Mouse (Mus musculus) thymus, postnatal 0 days (tissue): ENCODE measurements around the gene Cacna1c. TPM values are rescaled to one million over a fixed set of nuclear protein-coding genes. Genes with fewer than 3 reads are reported as not detected.
A peak's percentile ranks its signal among the peaks of the same experiment; 100 is the strongest.
"Not testable (repeated sequence)": the region's sequence is repeated elsewhere in the genome, so short reads cannot be mapped to it uniquely, and the experiment has no call there.

Experiments used
- DNase-seq: peaks from one replicate; pipeline ENCODE4 v3.0.0-alpha.2; 2015; ENCODE audit warnings: low spot score
- polyA plus RNA-seq: library from polyadenylated mRNA; unstranded; fragments of >200 nt; fragmentation: Nextera tagmentation; extraction: Ambion mirVana; gene quantifications from 2 replicates; pipeline ENCODE4 v1.2.1, GENCODE M21; 2015

Gene Cacna1c
- polyA plus RNA-seq, 1 experiment from 2014 or later: 0.96 TPM

- DNase-seq: no peak
Measured at GRCm38 (mm10) chr6:118621866-118622265, 574.4 kb downstream of the Cacna1c start.

GRCm38 (mm10) chr6:118621406-118621805 lies 574.8 kb downstream of the Cacna1c start:
- no peak for DNase-seq

GRCm38 (mm10) chr6:118608906-118609305 lies 587.3 kb downstream of the Cacna1c start:
- no peak for DNase-seq

GRCm38 (mm10) chr6:118605974-118606373 lies 590.2 kb downstream of the Cacna1c start:
- DNase-seq: peak; percentile 6

- no peak for DNase-seq
Measured at GRCm38 (mm10) chr6:118603825-118604224, 592.4 kb downstream of the Cacna1c start.

GRCm38 (mm10) chr6:118595681-118596055 lies 600.5 kb downstream of the Cacna1c start:
- no peak for DNase-seq

- no peak for DNase-seq
Measured at GRCm38 (mm10) chr6:118594833-118595680, 601.2 kb downstream of the Cacna1c start.

- DNase-seq: no peak
Measured at GRCm38 (mm10) chr6:118594070-118594469, 602.1 kb downstream of the Cacna1c start.

GRCm38 (mm10) chr6:118593377-118594061 lies 602.7 kb downstream of the Cacna1c start:
- no peak for DNase-seq

- no peak for DNase-seq
Measured at GRCm38 (mm10) chr6:118592662-118593376, 603.4 kb downstream of the Cacna1c start.

GRCm38 (mm10) chr6:118578741-118579140 lies 617.5 kb downstream of the Cacna1c start:
- DNase-seq: not testable (repeated sequence)

- DNase-seq: no peak
Measured at GRCm38 (mm10) chr6:118574351-118574750, 621.9 kb downstream of the Cacna1c start.

GRCm38 (mm10) chr6:118567816-118568215 lies 628.4 kb downstream of the Cacna1c start:
- no peak for DNase-seq

GRCm38 (mm10) chr6:118561745-118562609 lies 634.2 kb downstream of the Cacna1c start, which contains the start of gene Ankrd26:
Gene Ankrd26 (minus strand): TSS chr6:118562226.
- DNase-seq: peak; percentile 91

- DNase-seq: no peak
Measured at GRCm38 (mm10) chr6:118561225-118561624, 635.0 kb downstream of the Cacna1c start.

GRCm38 (mm10) chr6:118538627-118539026 lies 657.6 kb downstream of the Cacna1c start:
- no peak for DNase-seq

Other genes with a start within 250 kb of the Cacna1c start
- gene Dcp1b, start 21.2 kb downstream of the Cacna1c start, polyA plus RNA-seq: 11.3 and 12.0 TPM in 2 replicates
- 3.1 and 4.6 TPM in 2 replicates for gene Cacna2d4, start 40.1 kb upstream of the Cacna1c start, polyA plus RNA-seq
- gene Lrtm2, start 134.3 kb upstream of the Cacna1c start, polyA plus RNA-seq: 0.36 and 0.38 TPM in 2 replicates
- 44.5 and 51.4 TPM in 2 replicates for gene Adipor2, start 221.3 kb upstream of the Cacna1c start, polyA plus RNA-seq